Mouse (Mus musculus): ENCODE results near the gene 1700001O22Rik.

DNA sequence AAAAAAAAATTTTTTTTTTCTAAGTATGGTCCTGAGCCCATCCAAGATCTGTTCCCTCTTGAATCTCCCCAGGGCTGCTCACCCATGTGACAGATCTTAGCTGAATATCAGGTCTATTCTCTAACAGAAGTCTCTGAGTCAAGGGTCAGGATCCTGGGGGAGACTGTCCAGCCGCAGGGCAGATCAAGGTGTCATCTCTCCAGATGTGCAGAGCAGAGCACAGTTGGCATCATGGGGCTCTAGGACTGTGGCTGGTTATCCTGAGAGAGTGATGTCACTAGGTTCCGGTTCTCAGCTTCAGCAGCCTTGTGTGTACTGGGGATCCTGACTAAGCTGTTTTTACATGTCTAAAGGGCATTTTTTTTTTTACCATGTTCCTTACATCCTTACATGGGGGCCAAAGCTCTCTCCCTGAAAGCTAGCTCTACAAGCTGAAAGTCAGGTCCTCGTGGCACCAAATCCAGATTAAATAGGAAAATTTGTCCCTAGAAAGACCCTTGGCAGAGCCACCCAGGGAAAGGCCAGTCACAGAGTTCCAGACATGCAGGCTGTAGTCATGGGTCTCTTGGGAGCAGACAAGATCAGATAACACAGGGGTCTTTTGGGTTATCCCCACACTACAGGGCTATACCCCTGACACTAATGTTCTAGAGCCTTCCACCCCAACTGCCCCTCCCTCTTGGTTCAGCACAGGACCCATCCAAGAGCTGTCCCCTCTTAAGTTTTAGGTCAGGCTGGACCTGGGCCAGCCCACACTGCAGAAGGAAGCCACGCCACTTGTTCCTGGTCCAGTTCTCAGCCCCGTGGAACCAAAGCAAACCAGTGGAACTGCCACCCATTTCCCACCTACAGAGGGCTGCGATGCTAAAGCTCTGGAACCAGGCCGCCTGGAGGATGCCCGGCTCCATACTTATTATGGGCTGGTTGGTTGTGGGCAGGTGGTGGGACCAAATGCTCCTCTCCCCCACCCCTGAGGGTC lies 20.9 kb downstream of the 1700001O22Rik start:
- TF ChIP-seq CTCF (IDR thresholded peaks at IDR 0.05; ENCODE audit: low read depth), result no peak
- TF ChIP-seq EP300 (IDR thresholded peaks at IDR 0.05; ENCODE audit: low read depth), result no peak

Measured in liver, embryonic 14.5 days (tissue).